Mouse (Mus musculus) midbrain, embryonic 13.5 days (tissue): Measurements from ENCODE around the gene March9. TPM values are rescaled to one million over a fixed set of nuclear protein-coding genes. Genes with fewer than 3 reads are reported as not detected.

Experiments
- polyA plus RNA-seq: library from polyadenylated mRNA; unstranded; fragments of >200 nt; fragmentation: Nextera tagmentation; extraction: Ambion mirVana; gene quantifications from 2 replicates; pipeline ENCODE4 v1.2.1, GENCODE M21; 2015

March9 gene
- polyA plus RNA-seq, 1 experiment from 2014 or later, result 6.4 TPM

Other genes with a start within 250 kb of the March9 start
- 9.1 and 9.2 TPM in 2 replicates for gene Atp23, start 158.8 kb downstream of the March9 start, polyA plus RNA-seq
- gene Ctdsp2, start 81.5 kb downstream of the March9 start, polyA plus RNA-seq, result 18.7 and 23.6 TPM in 2 replicates
- 2.2 and 2.8 TPM in 2 replicates for gene Avil, start 59.5 kb downstream of the March9 start, polyA plus RNA-seq
- 63.5 and 63.9 TPM in 2 replicates for gene Tsfm, start 29.3 kb downstream of the March9 start, polyA plus RNA-seq
- 21.1 and 22.0 TPM in 2 replicates for gene Mettl1, start 18.8 kb downstream of the March9 start, polyA plus RNA-seq
- gene Eef1akmt3, start 18.7 kb downstream of the March9 start, polyA plus RNA-seq, result 0.11 and 0.18 TPM in 2 replicates
- 0.08 and 0.14 TPM in 2 replicates for gene Cyp27b1, start 11.9 kb downstream of the March9 start, polyA plus RNA-seq
- 1,636 and 1,639 TPM in 2 replicates for gene Cdk4, start 3.4 kb upstream of the March9 start, polyA plus RNA-seq
- 136 and 138 TPM in 2 replicates for gene Tspan31, start 10.1 kb upstream of the March9 start, polyA plus RNA-seq
- 2.8 and 3.3 TPM in 2 replicates for gene Agap2, start 15.1 kb upstream of the March9 start, polyA plus RNA-seq
- 134 and 138 TPM in 2 replicates for gene Os9, start 60.9 kb upstream of the March9 start, polyA plus RNA-seq
- gene B4galnt1, start 105.0 kb upstream of the March9 start, polyA plus RNA-seq, result 28.8 and 30.2 TPM in 2 replicates
- gene Slc26a10, start 120.5 kb upstream of the March9 start, polyA plus RNA-seq, result 0.86 and 1.0 TPM in 2 replicates
- 20.2 and 24.5 TPM in 2 replicates for gene Arhgef25, start 129.9 kb upstream of the March9 start, polyA plus RNA-seq
- 195 and 234 TPM in 2 replicates for gene Dtx3, start 135.5 kb upstream of the March9 start, polyA plus RNA-seq
- 16.9 and 17.3 TPM in 2 replicates for gene Pip4k2c, start 151.4 kb upstream of the March9 start, polyA plus RNA-seq
- 73.0 and 76.7 TPM in 2 replicates for gene Kif5a, start 203.2 kb upstream of the March9 start, polyA plus RNA-seq
- 310 TPM in 2 replicates for gene Dctn2, start 206.2 kb upstream of the March9 start, polyA plus RNA-seq
- gene Mbd6, start 228.8 kb upstream of the March9 start, polyA plus RNA-seq, result 16.0 and 16.5 TPM in 2 replicates